Mouse (Mus musculus): ENCODE data around the gene Mymk. TPM values are rescaled to one million over a fixed set of nuclear protein-coding genes. Genes with fewer than 3 reads are reported as not detected.
A peak's percentile ranks its signal among the peaks of the same experiment; 100 is the strongest.

Mymk gene
- total RNA-seq, 2 experiments from 2014 or later: 0.92 to 1.1 TPM

- intact Hi-C loops (cut with DNase I): no loop called here
- no peak for DNase-seq (ENCODE audit: low spot score in 2 of 2)
Observed at GRCm38 (mm10) chr2:27083761-27084475, 11.9 kb upstream of the Mymk start.

- DNase-seq (ENCODE audit: low spot score in 2 of 2): no peak
- intact Hi-C loops (cut with DNase I): no loop called here
Observed at GRCm38 (mm10) chr2:27079649-27080048, 7.7 kb upstream of the Mymk start.

GRCm38 (mm10) chr2:27079152-27079584, 7.2 kb upstream of the Mymk start, which contains the start of gene Adamtsl2:
TSS of gene Adamtsl2 (plus strand) at chr2:27079379.
- intact Hi-C loops (cut with DNase I): no loop called here
- DNase-seq (ENCODE audit: low spot score in 2 of 2): peak; percentile 60 to 64

GRCm38 (mm10) chr2:27078312-27078711, 6.3 kb upstream of the Mymk start:
- DNase-seq (ENCODE audit: low spot score in 2 of 2): no peak
- intact Hi-C loops (cut with DNase I): no loop called here

GRCm38 (mm10) chr2:27077655-27078244, 5.8 kb upstream of the Mymk start:
- intact Hi-C loops (cut with DNase I): no loop called here
- DNase-seq (ENCODE audit: low spot score in 2 of 2): no peak

- intact Hi-C loops (cut with DNase I): no loop called here
- no peak for DNase-seq (ENCODE audit: low spot score in 2 of 2)
Observed at GRCm38 (mm10) chr2:27075485-27075884, 3.5 kb upstream of the Mymk start.

GRCm38 (mm10) chr2:27074804-27075203, 2.8 kb upstream of the Mymk start:
- no peak for DNase-seq (ENCODE audit: low spot score in 2 of 2)
- intact Hi-C loops (cut with DNase I): no loop called here

GRCm38 (mm10) chr2:27073407-27073806, 1.4 kb upstream of the Mymk start:
- no peak for DNase-seq (ENCODE audit: low spot score in 2 of 2)
- intact Hi-C loops (cut with DNase I): no loop called here

- peak; percentile 92 to 97 for DNase-seq (ENCODE audit: low spot score in 2 of 2)
- intact Hi-C loops (cut with DNase I): no loop called here
Observed at GRCm38 (mm10) chr2:27071137-27071536, 842 bp downstream of the Mymk start.

GRCm38 (mm10) chr2:27070247-27070813, 1.6 kb downstream of the Mymk start:
- DNase-seq (ENCODE audit: low spot score in 2 of 2): no peak
- intact Hi-C loops (cut with DNase I): no loop called here

GRCm38 (mm10) chr2:27069646-27070045, 2.3 kb downstream of the Mymk start:
- intact Hi-C loops (cut with DNase I): no loop called here
- DNase-seq (ENCODE audit: low spot score in 2 of 2): no peak

- DNase-seq (ENCODE audit: low spot score in 2 of 2): no peak
- intact Hi-C loops (cut with DNase I): no loop called here
Observed at GRCm38 (mm10) chr2:27067996-27068395, 4.0 kb downstream of the Mymk start.

- no peak for DNase-seq (ENCODE audit: low spot score in 2 of 2)
- intact Hi-C loops (cut with DNase I): no loop called here
Observed at GRCm38 (mm10) chr2:27067124-27067523, 4.9 kb downstream of the Mymk start.

- DNase-seq (ENCODE audit: low spot score in 2 of 2): no peak
- intact Hi-C loops (cut with DNase I): no loop called here
Observed at GRCm38 (mm10) chr2:27059187-27059586, 12.8 kb downstream of the Mymk start.

- no peak for DNase-seq (ENCODE audit: low spot score in 2 of 2)
- intact Hi-C loops (cut with DNase I): no loop called here
Observed at GRCm38 (mm10) chr2:27058751-27059150, 13.2 kb downstream of the Mymk start.

GRCm38 (mm10) chr2:27058251-27058650, 13.7 kb downstream of the Mymk start:
- intact Hi-C loops (cut with DNase I): no loop called here
- no peak for DNase-seq (ENCODE audit: low spot score in 2 of 2)

GRCm38 (mm10) chr2:27049408-27049807, 22.6 kb downstream of the Mymk start:
- intact Hi-C loops (cut with DNase I): no loop called here

GRCm38 (mm10) chr2:27045979-27046770, 25.8 kb downstream of the Mymk start:
- DNase-seq (ENCODE audit: low spot score in 2 of 2): no peak
- intact Hi-C loops (cut with DNase I): no loop called here

More at GRCm38 (mm10) chr2:27049408-27049807, 22.6 kb downstream of the Mymk start:
- DNase-seq (ENCODE audit: low spot score in 2 of 2): no peak

GRCm38 (mm10) chr2:27044641-27045040, 27.3 kb downstream of the Mymk start:
- no peak for DNase-seq (ENCODE audit: low spot score in 2 of 2)
- intact Hi-C loops (cut with DNase I): loop anchor here (5.0 kb wide), 1 partner anchor 78 kb away; no protein-coding TSS in a partner anchor

- intact Hi-C loops (cut with DNase I): loop anchor here (5.0 kb wide), 1 partner anchor 78 kb away; no protein-coding TSS in a partner anchor
- DNase-seq (ENCODE audit: low spot score in 2 of 2): no peak
Observed at GRCm38 (mm10) chr2:27044166-27044565, 27.8 kb downstream of the Mymk start.

Data from left cerebral cortex, postnatal 14 days (tissue).